Mouse (Mus musculus): Measurements from ENCODE around the gene Ppfibp2.

Gene Ppfibp2

DNA sequence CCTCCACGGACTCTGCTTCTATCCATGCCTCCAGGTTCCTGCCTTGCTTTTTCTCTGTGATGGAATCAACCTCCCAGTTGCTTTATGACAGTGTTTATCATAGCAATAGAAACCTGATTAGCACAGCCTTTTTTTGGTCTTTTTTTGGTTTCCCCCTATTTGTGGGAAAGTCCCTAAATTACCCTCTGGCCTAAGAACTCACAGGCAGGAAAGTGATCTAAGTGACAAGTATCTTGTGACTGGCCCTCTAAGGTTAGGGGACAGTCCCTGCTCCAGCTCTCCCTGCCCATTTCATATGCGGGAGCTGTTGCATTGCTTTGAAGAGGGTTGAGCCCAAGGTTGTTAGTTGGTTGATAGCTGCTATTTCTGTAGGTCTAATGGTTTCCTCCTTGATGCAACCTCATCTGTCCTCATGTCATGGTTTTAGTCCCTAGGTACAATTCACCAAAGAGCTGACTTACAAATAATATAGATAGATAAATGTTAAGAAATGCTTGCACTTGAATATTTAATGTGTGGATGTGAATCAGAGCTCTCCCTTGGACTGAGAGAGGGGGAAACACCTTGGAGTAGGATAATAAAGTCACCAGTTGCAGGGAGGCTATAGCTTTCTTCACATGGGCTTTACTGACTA lies 14.7 kb downstream of the Ppfibp2 start:
- no peak for ATAC-seq (ENCODE audit: insufficient number of reproducible peaks, low FRiP score, low TSS enrichment)

GRCm38 (mm10) chr7:107610880-107611279 lies 15.9 kb downstream of the Ppfibp2 start:
- no peak for ATAC-seq (ENCODE audit: insufficient number of reproducible peaks, low FRiP score, low TSS enrichment)

DNA sequence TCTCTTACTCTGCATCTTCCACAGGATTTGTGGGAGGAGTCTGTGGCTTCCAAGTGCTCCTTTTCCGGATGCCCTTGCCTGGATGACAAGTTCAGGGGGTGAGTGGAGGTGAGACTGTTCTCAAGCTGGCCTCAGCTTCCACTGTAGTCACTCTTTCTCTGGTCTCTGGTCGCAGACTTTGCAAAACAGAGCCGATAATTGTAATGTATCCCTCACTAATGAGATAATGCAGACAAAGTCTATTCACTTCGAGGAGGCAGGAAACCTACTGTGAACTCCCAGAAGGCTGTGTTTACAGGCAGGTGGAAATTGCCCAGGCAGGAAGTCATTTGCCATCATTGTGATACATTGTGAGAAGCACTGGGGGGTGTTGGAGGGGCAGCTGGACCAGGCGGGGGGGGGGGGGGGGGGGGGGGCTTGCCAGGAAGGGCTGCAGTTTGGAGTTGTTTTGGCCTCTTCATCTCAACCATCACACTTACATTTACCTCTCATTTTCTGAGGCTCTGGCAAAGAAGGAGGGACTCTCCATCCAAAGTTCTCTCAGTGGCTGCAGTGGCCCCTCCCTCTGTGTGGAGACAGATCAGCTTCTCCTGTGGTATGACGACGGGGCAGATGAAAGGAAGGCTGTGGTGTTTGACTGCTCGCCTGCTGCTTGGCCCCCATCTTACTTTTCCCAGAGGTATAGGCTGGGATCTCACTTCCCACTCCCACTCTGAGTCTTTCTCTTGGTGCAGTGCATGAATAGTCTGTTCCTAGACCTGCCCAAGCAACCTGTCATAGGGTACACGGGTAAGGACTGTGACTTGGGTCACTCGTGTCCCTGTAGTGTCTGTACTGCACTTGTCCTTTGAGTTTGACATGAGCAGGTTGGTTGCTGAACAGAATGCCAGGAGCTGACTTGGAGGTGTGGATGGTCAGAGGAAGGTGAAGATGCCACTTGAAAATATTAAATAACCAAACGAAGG lies 23.3 kb downstream of the Ppfibp2 start:
- no peak for ATAC-seq (ENCODE audit: insufficient number of reproducible peaks, low FRiP score, low TSS enrichment)

DNA sequence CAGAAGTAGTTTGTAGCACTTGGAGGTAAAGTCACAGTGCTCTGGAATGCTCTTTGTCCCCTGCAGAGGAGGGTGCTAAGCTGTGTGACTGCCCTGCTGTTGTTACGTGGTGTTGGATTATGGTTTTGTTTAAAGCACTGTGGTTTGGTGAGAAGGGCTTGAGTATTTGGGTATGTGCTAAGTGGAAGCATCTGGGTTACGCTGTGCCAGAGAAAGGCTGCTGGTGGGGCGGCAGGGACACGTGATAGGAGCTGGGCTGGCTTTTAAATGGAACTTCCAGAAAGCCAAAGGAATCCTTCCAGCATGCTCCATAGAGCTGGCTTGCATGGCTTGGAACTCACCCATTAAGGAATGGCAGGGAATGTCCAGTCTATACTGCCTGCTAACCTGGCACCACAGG lies 24.2 kb downstream of the Ppfibp2 start:
- no peak for ATAC-seq (ENCODE audit: insufficient number of reproducible peaks, low FRiP score, low TSS enrichment)

- ATAC-seq (ENCODE audit: insufficient number of reproducible peaks, low FRiP score, low TSS enrichment) = no peak
Observed at GRCm38 (mm10) chr7:107620137-107620536, 25.1 kb downstream of the Ppfibp2 start.

GRCm38 (mm10) chr7:107624432-107624831 lies 29.4 kb downstream of the Ppfibp2 start:
- ATAC-seq (ENCODE audit: insufficient number of reproducible peaks, low FRiP score, low TSS enrichment) = no peak

- no peak for ATAC-seq (ENCODE audit: insufficient number of reproducible peaks, low FRiP score, low TSS enrichment)
Observed at GRCm38 (mm10) chr7:107625061-107625460, 30.1 kb downstream of the Ppfibp2 start, which contains the start of gene 5330417H12Rik. Gene 5330417H12Rik, minus strand, starts transcription at chr7:107625161.

DNA sequence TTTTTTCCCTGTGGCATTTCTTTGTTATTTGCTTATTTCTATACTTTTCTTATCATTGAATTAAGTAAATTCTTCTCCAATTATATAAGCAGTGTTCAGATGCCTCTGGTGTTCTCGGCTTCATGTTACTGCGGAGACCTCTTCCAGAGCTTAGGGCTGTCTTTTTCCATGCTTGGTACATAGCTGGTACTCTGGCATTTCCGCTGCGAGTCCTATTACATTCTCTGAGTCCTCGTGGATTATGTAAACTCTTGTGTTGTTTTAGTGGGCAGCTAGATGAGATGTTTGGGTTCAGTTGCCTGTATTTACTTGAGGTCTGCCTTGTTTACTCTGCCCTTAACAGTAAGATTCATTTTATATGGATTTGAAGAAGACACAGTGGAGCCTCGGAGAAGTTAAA lies 30.8 kb downstream of the Ppfibp2 start:
- no peak for ATAC-seq (ENCODE audit: insufficient number of reproducible peaks, low FRiP score, low TSS enrichment)

DNA sequence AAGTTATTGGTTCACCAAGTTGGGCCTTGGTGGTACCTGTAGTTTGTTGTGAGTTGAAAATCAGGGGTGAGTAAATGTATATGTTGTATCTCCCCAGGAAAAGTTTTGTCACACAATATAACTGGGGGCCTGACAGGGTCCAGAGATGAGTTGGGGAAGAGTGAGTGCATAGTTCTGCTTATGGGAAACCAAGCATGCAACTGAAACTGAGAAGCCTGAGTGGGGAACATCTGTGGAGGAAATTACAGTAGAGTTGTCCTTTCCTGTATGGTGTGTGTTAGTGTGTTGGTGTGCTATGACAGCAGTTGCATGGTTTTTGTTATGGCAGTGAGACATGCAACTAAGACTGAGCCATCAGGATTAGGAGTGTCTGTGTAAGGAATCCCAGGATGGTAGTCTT lies 33.4 kb downstream of the Ppfibp2 start:
- ATAC-seq (ENCODE audit: insufficient number of reproducible peaks, low FRiP score, low TSS enrichment) = no peak

GRCm38 (mm10) chr7:107633201-107633600 lies 38.2 kb downstream of the Ppfibp2 start:
- no peak for ATAC-seq (ENCODE audit: insufficient number of reproducible peaks, low FRiP score, low TSS enrichment)

- ATAC-seq (ENCODE audit: insufficient number of reproducible peaks, low FRiP score, low TSS enrichment) = no peak
Observed at GRCm38 (mm10) chr7:107637398-107637797, 42.4 kb downstream of the Ppfibp2 start.

DNA sequence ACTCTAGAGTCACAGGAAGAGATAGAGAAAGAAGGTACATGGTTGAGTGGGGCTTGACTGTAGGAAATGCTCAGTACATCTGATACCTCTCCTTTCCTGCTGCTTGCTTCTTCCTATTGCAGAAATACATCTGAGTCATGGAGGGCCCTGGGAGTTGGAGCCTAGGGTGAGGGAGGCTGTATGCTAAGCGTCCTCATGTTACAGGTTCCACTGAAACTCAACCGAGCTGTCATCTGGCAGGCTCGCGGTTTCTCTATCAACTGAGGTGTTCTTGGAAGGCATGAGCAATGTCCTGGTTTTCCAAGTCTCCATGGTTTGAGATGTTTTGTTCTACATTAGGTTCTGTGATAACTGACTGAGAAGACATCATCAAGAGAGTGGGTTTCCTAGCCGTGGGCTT lies 43.0 kb downstream of the Ppfibp2 start:
- no peak for ATAC-seq (ENCODE audit: insufficient number of reproducible peaks, low FRiP score, low TSS enrichment)

DNA sequence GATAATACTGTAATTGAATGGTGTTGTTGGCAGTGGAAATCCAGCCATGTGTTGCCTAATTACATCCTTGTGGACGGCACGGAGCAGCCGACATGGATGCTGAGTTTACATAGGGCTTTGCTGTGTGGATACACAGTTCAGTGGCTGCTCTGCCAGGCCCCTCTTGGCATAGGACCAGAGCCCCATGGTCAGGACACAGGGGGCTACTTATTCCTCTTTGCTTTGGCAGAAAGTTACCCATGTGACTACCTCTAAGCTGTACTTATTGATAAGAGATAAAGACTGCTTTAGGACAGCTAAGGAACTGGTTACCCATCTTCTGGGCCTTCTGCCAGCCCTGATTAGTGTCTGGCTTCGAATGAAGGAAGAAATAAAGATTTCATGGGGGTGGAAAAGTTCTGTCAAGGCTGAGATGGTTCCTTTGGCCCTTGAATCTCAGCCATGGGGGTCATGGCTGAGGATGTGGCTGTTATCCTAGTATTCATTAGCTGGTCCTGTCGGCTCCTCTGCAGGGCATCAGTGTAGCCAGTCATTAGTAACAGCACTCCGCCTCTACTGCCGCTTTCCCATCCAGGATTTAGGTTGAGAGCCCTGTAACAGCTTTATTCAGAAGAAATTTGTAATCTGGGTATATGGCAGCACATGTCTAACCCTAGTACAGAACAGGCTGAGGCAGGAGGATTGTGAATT lies 47.7 kb downstream of the Ppfibp2 start:
- no peak for ATAC-seq (ENCODE audit: insufficient number of reproducible peaks, low FRiP score, low TSS enrichment)

DNA sequence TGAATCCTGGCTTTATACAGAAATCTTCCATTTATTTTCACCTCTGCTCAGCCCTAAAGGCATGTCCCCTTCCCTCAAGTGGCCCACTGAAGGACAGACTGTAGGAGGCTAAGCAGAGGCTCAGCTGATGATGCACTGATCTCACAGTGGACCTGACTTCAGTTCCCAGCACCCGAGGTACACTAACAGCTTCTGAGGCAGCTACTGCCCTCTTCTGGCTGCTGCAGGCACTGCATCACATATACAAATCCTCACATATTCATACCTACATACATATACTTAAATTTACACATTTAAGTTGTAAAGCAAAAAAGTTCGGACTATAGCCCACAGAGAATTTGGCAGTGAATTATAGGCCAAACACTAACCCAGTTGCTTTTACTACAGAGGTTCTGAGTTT lies 50.0 kb downstream of the Ppfibp2 start:
- no peak for ATAC-seq (ENCODE audit: insufficient number of reproducible peaks, low FRiP score, low TSS enrichment)

DNA sequence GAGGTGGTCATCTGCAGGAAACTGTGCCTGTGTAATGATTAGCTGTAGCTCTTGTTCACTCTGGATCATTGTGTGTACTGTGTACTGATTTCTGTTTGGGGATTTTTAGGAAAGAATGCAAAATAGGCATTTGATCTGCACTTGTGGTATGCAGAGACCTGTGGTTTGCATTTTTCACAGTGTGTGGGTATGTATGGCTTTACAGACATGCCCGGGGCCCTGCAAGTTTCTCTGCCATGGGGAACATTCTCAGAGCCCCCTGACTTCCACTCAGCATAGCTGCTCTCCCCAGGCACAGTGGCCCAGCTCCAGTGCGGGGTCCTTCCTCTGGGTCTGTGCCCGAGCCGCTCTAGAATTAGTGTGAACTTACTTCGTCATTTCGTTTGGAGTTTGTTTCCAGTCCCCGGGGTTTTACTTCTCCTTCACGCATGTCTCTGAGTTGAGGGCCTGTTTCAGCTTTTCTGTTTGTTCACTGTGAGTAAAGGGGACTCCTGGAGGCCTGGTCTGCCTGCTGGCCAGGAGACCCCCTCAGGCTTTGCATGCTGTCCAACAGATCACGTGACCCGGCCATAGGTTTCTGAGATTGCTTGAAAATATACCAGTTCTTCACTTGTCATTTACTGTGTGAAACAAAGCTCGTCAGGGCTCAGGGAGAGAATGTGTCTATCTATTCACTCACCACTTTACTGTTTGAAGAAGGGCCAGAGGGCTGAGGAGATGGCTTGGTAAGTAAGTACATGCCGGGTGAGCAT lies 54.1 kb downstream of the Ppfibp2 start:
- no peak for ATAC-seq (ENCODE audit: insufficient number of reproducible peaks, low FRiP score, low TSS enrichment)

GRCm38 (mm10) chr7:107649990-107650389 lies 55.0 kb downstream of the Ppfibp2 start:
- ATAC-seq (ENCODE audit: insufficient number of reproducible peaks, low FRiP score, low TSS enrichment) = no peak

DNA sequence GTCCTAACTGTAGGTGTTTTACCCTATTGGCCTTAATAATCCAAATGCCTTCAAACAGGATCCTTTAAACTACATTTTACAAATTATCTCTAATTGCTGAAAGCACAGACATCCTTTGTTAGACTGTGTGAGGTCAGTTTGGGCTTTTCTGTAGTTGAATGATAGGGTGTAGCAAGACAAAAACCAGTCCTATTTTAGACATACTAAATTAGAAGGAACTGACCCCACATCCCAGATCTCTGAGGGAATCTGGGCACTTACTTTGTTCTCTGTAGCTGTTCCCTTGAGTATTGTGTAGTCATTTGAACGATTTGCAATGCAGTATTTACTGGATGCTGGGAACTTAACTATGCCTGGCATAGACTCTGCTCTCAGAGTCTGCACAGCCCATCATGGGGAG lies 56.8 kb downstream of the Ppfibp2 start:
- ATAC-seq (ENCODE audit: insufficient number of reproducible peaks, low FRiP score, low TSS enrichment) = no peak

GRCm38 (mm10) chr7:107656451-107656850 lies 61.4 kb downstream of the Ppfibp2 start:
- no peak for ATAC-seq (ENCODE audit: insufficient number of reproducible peaks, low FRiP score, low TSS enrichment)

GRCm38 (mm10) chr7:107659186-107659918 lies 64.3 kb downstream of the Ppfibp2 start:
- no peak for ATAC-seq (ENCODE audit: insufficient number of reproducible peaks, low FRiP score, low TSS enrichment)

All from cerebellum, adult (tissue).